Mouse (Mus musculus): ENCODE measurements around the gene Tspear. TPM values are rescaled to one million over a fixed set of nuclear protein-coding genes. Genes with fewer than 3 reads are reported as not detected.

Tspear gene
- total RNA-seq, 2 experiments from 2014 or later, result not detected

- ATAC-seq (replicated peaks; ENCODE audit: low FRiP score, poor library complexity, severe bottlenecking), result no peak
Observed at GRCm38 (mm10) chr10:77847538-77847937, 161.2 kb downstream of the Tspear start.

- ATAC-seq (replicated peaks; ENCODE audit: low FRiP score, poor library complexity, severe bottlenecking), result no peak
Observed at GRCm38 (mm10) chr10:77852559-77852958, 166.2 kb downstream of the Tspear start, which contains the start of gene Gm10318. Gene Gm10318 (plus strand): TSS chr10:77852859.

GRCm38 (mm10) chr10:77861675-77862074 is 175.3 kb downstream of the Tspear start, which contains the start of gene Gm3285:
Gene Gm3285 (plus strand): TSS chr10:77861975.
- no peak for ATAC-seq (replicated peaks; ENCODE audit: low FRiP score, poor library complexity, severe bottlenecking)

- peak; percentile 30; the same call in 1 of the 2 replicates for ATAC-seq (replicated peaks; ENCODE audit: low FRiP score, poor library complexity, severe bottlenecking)
Observed at GRCm38 (mm10) chr10:77864067-77864761, 177.8 kb downstream of the Tspear start.

GRCm38 (mm10) chr10:77864762-77865143 is 178.4 kb downstream of the Tspear start:
- ATAC-seq (replicated peaks; ENCODE audit: low FRiP score, poor library complexity, severe bottlenecking), result no peak

- no peak for ATAC-seq (replicated peaks; ENCODE audit: low FRiP score, poor library complexity, severe bottlenecking)
Observed at GRCm38 (mm10) chr10:77867546-77867945, 181.2 kb downstream of the Tspear start.

GRCm38 (mm10) chr10:77869651-77870050 is 183.3 kb downstream of the Tspear start:
- no peak for ATAC-seq (replicated peaks; ENCODE audit: low FRiP score, poor library complexity, severe bottlenecking)

GRCm38 (mm10) chr10:77878985-77879384 is 192.6 kb downstream of the Tspear start:
- no peak for ATAC-seq (replicated peaks; ENCODE audit: low FRiP score, poor library complexity, severe bottlenecking)

- no peak for ATAC-seq (replicated peaks; ENCODE audit: low FRiP score, poor library complexity, severe bottlenecking)
Observed at GRCm38 (mm10) chr10:77880305-77880704, 193.9 kb downstream of the Tspear start.

GRCm38 (mm10) chr10:77882553-77882952 is 196.2 kb downstream of the Tspear start:
- ATAC-seq (replicated peaks; ENCODE audit: low FRiP score, poor library complexity, severe bottlenecking), result no peak

- ATAC-seq (replicated peaks; ENCODE audit: low FRiP score, poor library complexity, severe bottlenecking), result no peak
Observed at GRCm38 (mm10) chr10:77886007-77886747, 199.8 kb downstream of the Tspear start.

GRCm38 (mm10) chr10:77890987-77891565 is 204.7 kb downstream of the Tspear start:
- no peak for ATAC-seq (replicated peaks; ENCODE audit: low FRiP score, poor library complexity, severe bottlenecking)

GRCm38 (mm10) chr10:77895562-77895961 is 209.2 kb downstream of the Tspear start:
- ATAC-seq (replicated peaks; ENCODE audit: low FRiP score, poor library complexity, severe bottlenecking), result no peak

GRCm38 (mm10) chr10:77900126-77900525 is 213.8 kb downstream of the Tspear start:
- no peak for ATAC-seq (replicated peaks; ENCODE audit: low FRiP score, poor library complexity, severe bottlenecking)

GRCm38 (mm10) chr10:77900903-77901818 is 214.8 kb downstream of the Tspear start:
- no peak for ATAC-seq (replicated peaks; ENCODE audit: low FRiP score, poor library complexity, severe bottlenecking)

- no peak for ATAC-seq (replicated peaks; ENCODE audit: low FRiP score, poor library complexity, severe bottlenecking)
Observed at GRCm38 (mm10) chr10:77901871-77902210, 215.5 kb downstream of the Tspear start.

GRCm38 (mm10) chr10:77902211-77902893 is 216.0 kb downstream of the Tspear start, which contains the start of gene Lrrc3:
Gene Lrrc3 (minus strand): TSS chr10:77902536.
- ATAC-seq (replicated peaks; ENCODE audit: low FRiP score, poor library complexity, severe bottlenecking), result no peak

- ATAC-seq (replicated peaks; ENCODE audit: low FRiP score, poor library complexity, severe bottlenecking), result no peak
Observed at GRCm38 (mm10) chr10:77902894-77903715, 216.7 kb downstream of the Tspear start.
